Mouse (Mus musculus) embryonic fibroblast, embryonic 13.5 days (primary cell): Measurements from ENCODE around the gene Myh3. TPM values are rescaled to one million over a fixed set of nuclear protein-coding genes. Genes with fewer than 3 reads are reported as not detected.

Source experiments
- H3K27ac ChIP-seq: 2 replicates; pipeline ENCODE4 v1.5.1; 2012; ENCODE audit warnings: low read length, control low read depth, inconsistent platforms; ENCODE audit not compliant: insufficient read depth
- H3K4me1 ChIP-seq: 2 replicates; pipeline ENCODE4 v1.6.1; 2011; ENCODE audit warnings: low read length; ENCODE audit not compliant: control insufficient read depth, insufficient read depth
- H3K4me3 ChIP-seq: 2 replicates; pipeline ENCODE4 v1.5.1; 2011; ENCODE audit warnings: mild to moderate bottlenecking, control low read depth, low read length; ENCODE audit not compliant: insufficient read depth
- CTCF ChIP-seq: IDR thresholded peaks from 2 replicates; pipeline ENCODE4 v1.5.1; 2011; ENCODE audit warnings: mild to moderate bottlenecking, control low read depth, low read length, moderate library complexity, borderline replicate concordance; ENCODE audit not compliant: insufficient read depth
- POLR2A ChIP-seq: IDR thresholded peaks from 2 replicates; pipeline ENCODE4 v1.6.1; 2011; ENCODE audit warnings: low read depth, mild to moderate bottlenecking, control low read depth, low read length, moderate library complexity
- polyA plus RNA-seq: library from polyadenylated mRNA; stranded (reverse); fragments of >200 nt; gene quantifications from 2 replicates; pipeline ENCODE4 v1.2.4, GENCODE M21; 2011; ENCODE audit warnings: low read depth; ENCODE audit not compliant: missing spikeins, insufficient read length

Gene Myh3
- polyA plus RNA-seq, 1 experiment = not detected

GRCm38 (mm10) chr11:67075036-67075435 lies 3.1 kb upstream of the Myh3 start:
- H3K27ac ChIP-seq = no peak overlapping the region
- TF ChIP-seq CTCF (no peak), POLR2A (no peak)

GRCm38 (mm10) chr11:67076781-67077180 lies 1.3 kb upstream of the Myh3 start:
- Histone ChIP-seq H3K27ac (no peak overlapping the region), H3K4me1 (peaks cover 3% of the 10 kb centered on the region; the same call in 1 of the 2 replicates), H3K4me3 (no peak overlapping the region)
- TF ChIP-seq POLR2A = no peak
- TF ChIP-seq CTCF = no peak

More at GRCm38 (mm10) chr11:67075036-67075435, 3.1 kb upstream of the Myh3 start:
- H3K4me3 ChIP-seq = no peak overlapping the region
- H3K4me1 ChIP-seq = peaks cover 3% of the 10 kb centered on the region; the same call in 1 of the 2 replicates

- no peak for TF ChIP-seq POLR2A
- no peak for TF ChIP-seq CTCF
- Histone ChIP-seq H3K27ac (no peak overlapping the region), H3K4me3 (no peak overlapping the region), H3K4me1 (peaks cover 3% of the 10 kb centered on the region; the same call in 1 of the 2 replicates)
Observed at GRCm38 (mm10) chr11:67077435-67077834, 665 bp upstream of the Myh3 start.

GRCm38 (mm10) chr11:67078888-67079287 lies 788 bp downstream of the Myh3 start:
- Histone ChIP-seq H3K27ac (no peak overlapping the region), H3K4me3 (no peak overlapping the region), H3K4me1 (peaks cover 3% of the 10 kb centered on the region; the same call in 1 of the 2 replicates)
- TF ChIP-seq CTCF = no peak
- TF ChIP-seq POLR2A = no peak

- Histone ChIP-seq H3K4me1 (peaks cover 3% of the 10 kb centered on the region; the same call in 1 of the 2 replicates), H3K4me3 (no peak overlapping the region), H3K27ac (no peak overlapping the region)
- no peak for TF ChIP-seq CTCF
- no peak for TF ChIP-seq POLR2A
Observed at GRCm38 (mm10) chr11:67079740-67080139, 1.6 kb downstream of the Myh3 start.

DNA sequence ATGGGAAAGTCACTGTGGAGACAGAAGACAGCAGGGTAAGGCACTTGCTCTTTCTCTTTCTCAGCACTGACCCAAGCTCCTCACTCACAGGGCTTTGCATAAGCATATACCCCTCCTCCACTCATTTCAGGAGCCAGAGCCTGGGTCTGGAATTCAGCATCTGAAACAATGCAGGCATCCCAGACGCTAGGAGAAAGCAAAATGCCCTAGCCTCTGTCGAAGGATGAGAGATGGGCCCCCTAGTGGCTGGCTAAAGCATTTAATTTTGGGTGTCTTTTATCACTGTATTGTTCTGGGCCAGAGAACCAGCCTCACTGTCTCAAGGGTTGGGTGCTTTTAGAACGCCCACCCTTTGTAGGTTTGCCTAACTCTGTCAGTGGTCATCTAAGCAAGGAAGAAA lies 2.1 kb downstream of the Myh3 start:
- no peak for TF ChIP-seq CTCF
- TF ChIP-seq POLR2A = no peak
- H3K27ac ChIP-seq = no peak overlapping the region
- peaks cover 3% of the 10 kb centered on the region; the same call in 1 of the 2 replicates for H3K4me1 ChIP-seq
- no peak overlapping the region for H3K4me3 ChIP-seq

DNA sequence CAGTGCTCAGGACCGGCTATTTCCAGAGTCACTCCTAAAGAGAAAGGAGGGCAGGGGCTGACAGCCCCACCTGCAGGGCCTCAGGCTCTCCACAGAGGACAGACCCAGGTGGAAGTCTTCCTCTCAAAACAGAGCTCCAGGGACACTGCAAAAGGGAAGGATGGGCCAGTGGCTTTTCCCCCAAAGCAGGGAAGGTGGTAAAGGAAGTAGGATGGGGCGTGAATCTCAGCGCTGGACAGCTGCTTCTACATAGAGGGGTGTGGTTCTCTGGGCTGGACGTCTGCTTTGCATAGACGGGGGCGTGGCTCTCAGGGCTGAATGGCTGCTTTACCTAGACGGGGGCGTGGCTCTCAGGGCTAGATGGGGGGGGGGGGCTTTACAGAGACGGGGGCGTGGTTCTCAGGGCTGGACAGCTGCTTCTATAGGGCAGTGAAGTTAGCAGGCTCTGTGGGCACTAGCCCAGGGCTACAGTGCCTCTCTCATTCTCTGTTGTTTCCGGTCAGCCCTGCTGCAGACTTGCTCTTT lies 3.1 kb downstream of the Myh3 start:
- TF ChIP-seq CTCF (no peak), POLR2A (no peak)
- H3K4me1 ChIP-seq = peaks cover 3% of the 10 kb centered on the region; the same call in 1 of the 2 replicates
- no peak overlapping the region for H3K4me3 ChIP-seq
- H3K27ac ChIP-seq = no peak overlapping the region

GRCm38 (mm10) chr11:67082188-67082587 lies 4.1 kb downstream of the Myh3 start:
- Histone ChIP-seq H3K27ac (no peak overlapping the region), H3K4me1 (no peaks in the 10 kb centered on the region), H3K4me3 (no peak overlapping the region)
- TF ChIP-seq CTCF (no peak), POLR2A (no peak)

- Histone ChIP-seq H3K4me1 (no peaks in the 10 kb centered on the region), H3K4me3 (no peak overlapping the region), H3K27ac (no peak overlapping the region)
- no peak for TF ChIP-seq CTCF
- no peak for TF ChIP-seq POLR2A
Observed at GRCm38 (mm10) chr11:67082793-67083192, 4.7 kb downstream of the Myh3 start.

DNA sequence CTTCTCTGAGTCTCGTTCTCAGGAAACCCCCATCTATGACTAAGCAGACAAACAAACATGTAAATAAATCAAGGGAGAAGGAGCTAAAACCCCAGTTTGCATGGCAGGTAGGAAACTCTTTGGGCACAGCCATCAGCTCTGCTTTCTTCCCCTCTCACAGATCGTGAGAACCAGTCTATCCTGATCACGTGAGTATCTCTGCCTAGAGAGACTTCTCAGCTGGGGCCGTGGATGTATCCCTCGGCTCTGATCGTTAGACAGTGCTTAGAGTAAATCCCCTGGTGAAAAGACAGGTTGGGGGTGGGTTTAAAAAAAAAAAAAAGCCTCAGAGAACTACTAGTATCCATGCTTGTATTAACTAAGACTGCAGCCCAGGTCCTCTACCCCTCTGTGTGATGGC lies 5.1 kb downstream of the Myh3 start:
- H3K27ac ChIP-seq = no peak overlapping the region
- H3K4me1 ChIP-seq = no peaks in the 10 kb centered on the region
- TF ChIP-seq CTCF (no peak), POLR2A (no peak)
- H3K4me3 ChIP-seq = no peak overlapping the region

GRCm38 (mm10) chr11:67083712-67084340 lies 5.7 kb downstream of the Myh3 start:
- Histone ChIP-seq H3K4me3 (no peak overlapping the region), H3K27ac (no peak overlapping the region), H3K4me1 (no peaks in the 10 kb centered on the region)
- TF ChIP-seq CTCF = no peak
- no peak for TF ChIP-seq POLR2A
